Comparison of ENCODE assay signal across 8 mouse cellular contexts in the genomic region with DNA sequence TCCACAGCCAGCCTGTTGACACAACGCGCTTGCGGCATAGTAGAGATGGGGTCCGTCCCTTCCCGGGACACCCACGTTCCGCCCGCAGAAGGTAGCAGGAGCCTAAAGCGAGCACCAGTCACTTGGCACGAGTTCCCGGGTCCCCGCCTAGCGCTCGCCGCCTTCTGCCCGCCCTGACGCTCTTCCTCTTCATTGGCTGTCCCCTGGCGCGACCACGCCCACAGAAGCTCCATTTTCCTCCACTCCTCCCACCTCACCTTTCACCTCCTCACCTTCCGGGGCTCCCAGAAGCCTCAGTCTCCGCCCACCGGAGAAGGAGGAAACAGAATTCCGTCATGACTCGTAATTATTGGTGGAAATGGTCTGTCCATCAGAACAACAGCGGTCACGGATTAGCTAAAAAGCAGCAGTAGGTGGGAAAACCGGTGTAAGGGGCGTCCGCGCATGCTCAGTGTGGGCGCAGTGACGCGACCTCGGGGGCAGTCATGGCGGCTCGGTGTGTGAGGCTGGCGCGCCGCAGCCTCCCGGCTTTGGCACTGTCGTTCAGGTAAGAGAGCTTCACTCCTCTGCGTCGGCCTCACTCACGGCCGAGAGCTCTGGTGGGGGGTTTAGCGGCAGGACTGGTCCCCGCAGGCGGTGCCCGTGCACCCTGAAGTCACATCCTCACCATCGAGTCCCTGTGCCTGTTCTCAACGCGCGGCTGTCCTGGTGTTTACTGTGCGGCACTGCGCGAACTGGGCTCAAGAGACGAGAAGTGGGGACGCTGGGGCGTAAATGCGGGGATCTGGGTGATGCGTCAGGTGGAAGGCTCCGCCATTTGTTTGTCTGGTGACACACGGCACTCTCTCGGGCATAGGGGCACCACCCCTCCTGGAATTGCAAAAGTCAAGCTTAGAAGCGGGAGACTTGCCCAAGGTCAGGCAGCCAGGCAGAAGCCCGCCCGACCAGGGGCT. TPM values are rescaled to one million over a fixed set of nuclear protein-coding genes. Genes with fewer than 3 reads are reported as not detected.
DNase-seq lines count a peak whose midpoint lies in the region; ATAC-seq lines count a peak whose summit lies in the region.

A gene (plus strand): TSS at position 290 of the 953 bp plus-strand sequence.

- H3K27ac ChIP-seq in forebrain, embryonic 14.5 days (ENCODE audit: low read depth, low read length): peak within 1 kb of the TSS; percentile 44; the same call in 1 of the 2 replicates
- H3K27ac ChIP-seq in neural tube, embryonic 15.5 days (replicated peaks): peak within 1 kb of the TSS; percentile 85

- ATAC-seq in forebrain, embryonic 14.5 days: peak; percentile 95
- peak; percentile 96 for ATAC-seq in neural tube, embryonic 15.5 days (ENCODE audit: low FRiP score)

- intact Hi-C loops in heart, postnatal 14 days (cut with DNase I): loop anchor here (5.0 kb wide), 2 partner anchors 72 to 117 kb away; no protein-coding TSS in a partner anchor

- H3K4me1 ChIP-seq in forebrain, embryonic 14.5 days (ENCODE audit: control insufficient read depth, insufficient read depth, low read length): peaks cover 7% of the 10 kb centered on the region
- peaks cover 30% of the 10 kb centered on the region for H3K4me1 ChIP-seq in neural tube, embryonic 15.5 days

- peak within 1 kb of the TSS; percentile 87 for H3K9ac ChIP-seq in forebrain, embryonic 14.5 days (ENCODE audit: low read length)
- peak within 1 kb of the TSS; percentile 92 for H3K9ac ChIP-seq in neural tube, embryonic 15.5 days (replicated peaks)

- peak within 1 kb of the TSS; percentile 93 for H3K4me3 ChIP-seq in forebrain, embryonic 14.5 days (ENCODE audit: low read depth, low read length)
- peak within 1 kb of the TSS; percentile 98 for H3K4me3 ChIP-seq in neural tube, embryonic 15.5 days (replicated peaks)

- peak; percentile 100 for DNase-seq in ES-CJ7 (ENCODE audit: low read depth, low spot score)
- peak; percentile 99 for DNase-seq in cerebellum, adult 11 months
- peak; percentile 100 for DNase-seq in forebrain, embryonic 14.5 days (ENCODE audit: low spot score)
- DNase-seq in heart, postnatal 14 days: peak; percentile 96 to 97
- DNase-seq in layer of hippocampus, adult 11-12 months (ENCODE audit: low spot score): peak; percentile 99
- peak; percentile 100 for DNase-seq in lung, adult 18-20 months
- peak; percentile 99 for DNase-seq in testis, postnatal 14 days (ENCODE audit: low spot score)

- peak within 1 kb of the TSS; percentile 88 for H3K4me2 ChIP-seq in forebrain, embryonic 14.5 days (ENCODE audit: low read length)
- H3K4me2 ChIP-seq in neural tube, embryonic 15.5 days: peak within 1 kb of the TSS; percentile 99

- peaks cover 11% of the 10 kb centered on the region for H3K36me3 ChIP-seq in forebrain, embryonic 14.5 days (ENCODE audit: control insufficient read depth, insufficient read depth, low read length)
- H3K36me3 ChIP-seq in neural tube, embryonic 15.5 days: peaks cover 14% of the 10 kb centered on the region

- H3K9me3 ChIP-seq in forebrain, embryonic 14.5 days (replicated peaks; ENCODE audit: control insufficient read depth, low read length): no peaks in the 10 kb centered on the region
- H3K9me3 ChIP-seq in neural tube, embryonic 15.5 days (replicated peaks): no peaks in the 10 kb centered on the region

- under 1% methylated on average over 66 of the region's 68 CpGs for WGBS in forebrain, embryonic 14.5 days
- WGBS in neural tube, embryonic 15.5 days: under 1% methylated on average over 68 of the region's 68 CpGs

- H3K27me3 ChIP-seq in forebrain, embryonic 14.5 days (replicated peaks; ENCODE audit: control insufficient read depth, insufficient read depth, low read length): no peaks in the 10 kb centered on the region
- H3K27me3 ChIP-seq in neural tube, embryonic 15.5 days (replicated peaks): no peaks in the 10 kb centered on the region

RNA-seq across cellular contexts. Expression of the gene that starts here (rescaled TPM):
- 53.8 and 58.5 TPM in 2 replicates for polyA plus RNA-seq in forebrain, embryonic 14.5 days (2014; fragmentation: Nextera tagmentation; extraction: Ambion mirVana)
- total RNA-seq in heart, postnatal 14 days (2021): 10 to 100 TPM; 55.2 to 58.4 TPM
- polyA plus RNA-seq in neural tube, embryonic 15.5 days (2015; fragmentation: Nextera tagmentation; extraction: Ambion mirVana): 42.8 and 47.1 TPM in 2 replicates

Comparison
In these comparisons a context has a peak if more than half of its experiments do, and no peak if none do; other contexts are left out.
1. Peak in every context shown above with its lines: DNase-seq, ATAC-seq, H3K4me3 ChIP-seq and H3K27ac ChIP-seq.